Mouse (Mus musculus) G1E (cell line): ENCODE data around the gene Shank2. TPM values are rescaled to one million over a fixed set of nuclear protein-coding genes. Genes with fewer than 3 reads are reported as not detected.

ENCODE experiments used
- ATAC-seq: 2 replicates; pipeline ENCODE4 v1.8.0; 2016; ENCODE audit warnings: mild to moderate bottlenecking; ENCODE audit not compliant: insufficient number of reproducible peaks, poor library complexity, low FRiP score, severe bottlenecking; ENCODE audit errors: extremely low read depth
- DNase-seq: peaks from one replicate; pipeline ENCODE4 v3.0.0; 2012; ENCODE audit warnings: low spot score
- H3K27me3 ChIP-seq: 2 replicates; pipeline ENCODE4 v1.6.1; 2012; ENCODE audit warnings: mild to moderate bottlenecking, low read length, inconsistent platforms; ENCODE audit not compliant: insufficient read depth
- H3K36me3 ChIP-seq: replicated peaks from 2 replicates; pipeline ENCODE3; 2012; ENCODE audit warnings: mild to moderate bottlenecking, inconsistent platforms
- H3K4me1 ChIP-seq: 2 replicates; pipeline ENCODE4 v1.6.1; 2012; ENCODE audit warnings: low read depth, low read length, inconsistent platforms, mixed read lengths; ENCODE audit not compliant: insufficient read depth
- H3K4me3 ChIP-seq: 2 replicates; pipeline ENCODE4 v1.5.1; 2012; ENCODE audit warnings: low read depth, mild to moderate bottlenecking, inconsistent platforms, low read length, moderate library complexity, mixed read lengths
- H3K9me3 ChIP-seq: replicated peaks from 2 replicates; pipeline ENCODE4 v1.6.1; 2012; ENCODE audit warnings: inconsistent platforms
- CTCF ChIP-seq: IDR thresholded peaks from 2 replicates; pipeline ENCODE4 v1.5.1; 2012; ENCODE audit warnings: low read depth, low read length, inconsistent platforms, mixed read lengths
- GATA1 ChIP-seq: IDR thresholded peaks from 2 replicates; pipeline ENCODE4 v1.6.1; 2012; ENCODE audit warnings: borderline replicate concordance, low read length, inconsistent platforms, mixed read lengths
- GATA2 ChIP-seq: IDR thresholded peaks from 2 replicates; pipeline ENCODE4 v1.6.1; 2012; ENCODE audit warnings: low read depth, low read length, inconsistent platforms, borderline replicate concordance
- POLR2AphosphoS5 ChIP-seq: IDR thresholded peaks from 2 replicates; pipeline ENCODE4 v1.6.1; 2012; ENCODE audit warnings: low read depth, low read length, inconsistent platforms; ENCODE audit not compliant: insufficient replicate concordance
- TAL1 ChIP-seq: conservative IDR thresholded peaks from 2 replicates; pipeline ENCODE4 v1.6.1; 2012; ENCODE audit warnings: low read depth, low read length, inconsistent platforms, mixed read lengths
- polyA plus RNA-seq: library from polyadenylated mRNA; stranded (reverse); fragments of >175 nt; gene quantifications from 2 replicates; pipeline ENCODE4 v1.2.3, GENCODE M21; 2012
- total RNA-seq, 2 experiments: library from RNA; stranded (forward) in 1 of 2; stranded (reverse) in 1 of 2; fragments of 200-1000 nt in 1 of 2; fragments of >200 nt in 1 of 2; fragmentation: Nextera tagmentation in 1 of 2; gene quantifications; 2 replicates each; pipeline ENCODE4 v1.2.3; 2014 to 2017

The Shank2 gene
- total and polyA plus RNA-seq, 3 experiments: 0.05 TPM; not detected in 2

DNA sequence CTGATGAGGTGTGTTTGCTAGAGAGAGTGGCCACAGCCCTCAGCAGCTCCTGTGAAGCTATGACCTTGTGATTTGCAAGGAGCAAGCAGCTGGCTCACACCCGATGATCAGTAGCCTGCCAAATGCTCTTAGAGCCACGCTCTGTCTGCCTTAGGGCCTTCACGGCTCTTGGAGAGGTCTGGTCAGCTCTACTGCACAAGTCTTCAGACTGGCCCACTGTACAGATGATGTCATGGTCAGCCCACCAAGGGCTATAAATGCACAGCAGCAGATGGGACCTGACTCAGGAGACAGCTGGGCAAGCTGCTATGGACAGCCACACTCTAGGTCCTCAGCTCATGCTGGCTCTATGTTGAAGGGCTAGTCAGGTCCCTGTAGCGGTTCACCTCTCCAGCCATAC lies 376.5 kb downstream of the Shank2 start:
- Histone ChIP-seq H3K9me3 (no peaks in the 10 kb centered on the region), H3K4me1 (no peaks in the 10 kb centered on the region), H3K4me3 (no peak overlapping the region), H3K27me3 (peaks cover 18% of the 10 kb centered on the region), H3K36me3 (no peaks in the 10 kb centered on the region)
- ATAC-seq (no peak), DNase-seq (no peak)
- no peak for TF ChIP-seq CTCF
- TF ChIP-seq TAL1: no peak
- no peak for TF ChIP-seq GATA1

DNA sequence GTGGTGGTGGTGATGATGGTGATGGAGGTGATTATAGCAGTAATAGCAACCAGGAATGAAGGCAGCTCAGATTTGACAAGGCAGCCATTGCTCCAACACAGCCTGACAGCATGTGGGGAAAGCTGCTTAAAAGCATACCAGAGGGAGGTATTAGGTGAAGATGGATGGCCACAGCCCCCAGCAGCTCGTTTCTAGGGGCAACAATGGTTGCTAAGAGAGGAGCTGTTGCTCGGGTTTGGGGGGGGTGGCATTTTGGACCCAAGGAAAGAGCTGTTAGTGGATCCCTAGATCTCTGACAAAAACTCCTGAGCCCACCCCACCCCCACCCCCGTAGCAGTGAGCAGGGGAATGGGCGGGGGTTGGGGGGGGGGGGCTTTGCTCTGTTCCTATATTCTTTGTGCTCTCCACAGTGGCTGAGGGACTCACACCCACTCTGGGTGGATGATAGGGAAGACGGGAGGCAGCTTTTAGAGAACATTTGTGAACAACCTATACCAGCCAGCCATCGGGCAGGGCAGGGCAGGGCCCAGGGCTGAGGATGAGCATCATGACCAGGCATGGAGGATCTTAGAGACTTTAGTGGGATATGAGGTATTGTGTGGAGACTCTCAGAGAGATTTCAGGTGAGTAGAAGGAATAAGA lies 377.6 kb downstream of the Shank2 start:
- DNase-seq (no peak), ATAC-seq (no peak)
- Histone ChIP-seq H3K4me3 (no peak overlapping the region), H3K9me3 (no peaks in the 10 kb centered on the region), H3K4me1 (no peaks in the 10 kb centered on the region), H3K36me3 (no peaks in the 10 kb centered on the region), H3K27me3 (peaks cover 17% of the 10 kb centered on the region)
- no peak for TF ChIP-seq GATA2
- TF ChIP-seq CTCF: no peak
- no peak for TF ChIP-seq GATA1
- TF ChIP-seq POLR2AphosphoS5: no peak
- TF ChIP-seq TAL1: no peak

DNA sequence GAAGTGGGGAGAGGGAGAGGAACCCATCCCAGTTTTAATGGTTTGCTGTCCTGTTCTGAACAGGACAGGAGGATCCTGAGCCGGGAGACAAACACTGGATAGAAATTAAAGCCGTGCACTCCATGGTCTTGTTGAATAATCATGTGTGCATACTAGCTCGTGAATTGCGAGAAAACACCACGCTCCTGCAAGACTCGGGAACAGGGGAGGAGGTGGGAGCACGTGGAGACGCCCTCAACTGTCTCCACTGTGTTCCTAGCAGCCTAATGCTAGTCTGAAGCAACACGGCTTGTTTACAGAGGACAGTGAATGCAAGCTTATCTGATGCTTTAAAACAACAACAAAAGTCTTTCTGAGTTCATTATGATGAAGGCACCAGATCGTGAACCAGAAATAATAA lies 379.9 kb downstream of the Shank2 start:
- ATAC-seq (no peak), DNase-seq (no peak)
- TF ChIP-seq TAL1 (no peak), CTCF (no peak), POLR2AphosphoS5 (no peak), GATA1 (no peak), GATA2 (no peak)
- Histone ChIP-seq H3K9me3 (no peaks in the 10 kb centered on the region), H3K4me1 (no peaks in the 10 kb centered on the region), H3K27me3 (peaks cover 23% of the 10 kb centered on the region), H3K36me3 (no peaks in the 10 kb centered on the region), H3K4me3 (no peak overlapping the region)

DNA sequence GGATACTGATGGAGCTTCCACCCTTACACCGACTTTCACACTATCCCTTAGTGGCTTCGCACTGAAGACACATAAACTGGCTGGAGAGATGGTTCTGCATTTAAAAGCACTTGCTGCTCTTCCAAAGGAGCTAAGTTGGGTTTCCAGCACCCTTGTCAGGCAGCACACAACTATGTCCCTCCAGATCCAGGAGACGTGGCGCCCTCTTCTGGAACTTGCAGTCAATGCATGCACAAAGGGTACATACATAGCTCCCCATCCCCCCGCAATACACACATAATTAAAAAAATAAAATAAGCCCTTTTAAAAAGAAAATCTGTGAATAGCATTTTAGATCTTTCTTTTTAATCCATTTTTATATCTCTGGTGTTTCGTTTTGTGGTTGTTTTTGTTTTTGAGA lies 385.8 kb downstream of the Shank2 start:
- TF ChIP-seq POLR2AphosphoS5 (no peak), TAL1 (no peak), GATA1 (no peak), GATA2 (no peak), CTCF (no peak)
- Histone ChIP-seq H3K9me3 (no peaks in the 10 kb centered on the region), H3K4me1 (peaks cover 8% of the 10 kb centered on the region; the same call in 1 of the 2 replicates), H3K27me3 (peaks cover 21% of the 10 kb centered on the region), H3K36me3 (no peaks in the 10 kb centered on the region), H3K4me3 (no peak overlapping the region)
- DNase-seq (no peak), ATAC-seq (no peak)

DNA sequence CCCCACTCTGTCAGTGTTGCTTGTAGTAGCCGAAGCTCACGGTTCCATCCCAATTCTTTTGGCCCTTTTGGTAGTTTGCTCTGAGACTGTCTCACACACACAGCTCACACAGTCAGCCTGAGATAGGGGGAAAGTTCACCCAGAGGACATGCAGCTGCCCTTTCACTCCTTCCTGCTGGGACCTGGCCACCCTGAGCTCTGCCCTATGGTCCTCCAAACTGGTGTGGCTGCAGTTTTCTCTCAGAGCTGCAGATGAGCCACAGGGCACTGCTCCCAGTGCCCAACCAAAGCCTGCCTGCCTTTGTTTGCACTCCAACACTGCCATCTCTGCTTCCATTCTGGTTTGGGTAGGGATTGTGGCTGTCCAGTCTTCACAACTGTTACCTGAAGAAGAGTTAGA lies 388.0 kb downstream of the Shank2 start:
- no peaks in the 10 kb centered on the region for H3K36me3 ChIP-seq
- DNase-seq (no peak), ATAC-seq (no peak)
- no peak for TF ChIP-seq TAL1
- TF ChIP-seq GATA2: no peak
- no peak for TF ChIP-seq CTCF
- no peak for TF ChIP-seq POLR2AphosphoS5
- no peak for TF ChIP-seq GATA1
- no peak overlapping the region for H3K4me3 ChIP-seq
- no peaks in the 10 kb centered on the region for H3K9me3 ChIP-seq
- H3K4me1 ChIP-seq: peaks cover 8% of the 10 kb centered on the region; the same call in 1 of the 2 replicates
- peaks cover 19% of the 10 kb centered on the region for H3K27me3 ChIP-seq

DNA sequence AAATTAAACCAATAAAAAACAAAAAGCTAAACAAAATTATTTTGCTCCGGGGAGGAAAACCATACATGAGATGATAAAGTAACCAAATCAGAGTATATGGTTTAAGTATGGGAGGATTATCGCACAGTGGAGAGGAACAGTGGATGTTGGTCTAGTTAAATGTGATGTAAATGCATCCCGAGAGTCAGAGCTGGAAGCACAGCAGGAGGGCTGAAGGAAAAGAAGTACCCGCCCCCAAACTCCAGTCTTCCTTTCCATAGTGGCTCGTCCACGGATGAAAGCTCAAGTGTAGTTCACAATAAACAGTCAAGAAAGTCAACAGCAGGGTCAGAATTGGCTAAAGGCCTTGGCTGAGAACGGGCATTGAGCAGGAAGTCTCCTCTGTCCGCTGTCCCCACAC lies 388.9 kb downstream of the Shank2 start:
- H3K36me3 ChIP-seq: no peaks in the 10 kb centered on the region
- DNase-seq (no peak), ATAC-seq (no peak)
- TF ChIP-seq GATA2 (no peak), TAL1 (no peak), CTCF (no peak), POLR2AphosphoS5 (no peak), GATA1 (no peak)
- no peaks in the 10 kb centered on the region for H3K9me3 ChIP-seq
- H3K4me3 ChIP-seq: no peak overlapping the region
- peaks cover 17% of the 10 kb centered on the region for H3K27me3 ChIP-seq
- H3K4me1 ChIP-seq: peaks cover 8% of the 10 kb centered on the region; the same call in 1 of the 2 replicates

DNA sequence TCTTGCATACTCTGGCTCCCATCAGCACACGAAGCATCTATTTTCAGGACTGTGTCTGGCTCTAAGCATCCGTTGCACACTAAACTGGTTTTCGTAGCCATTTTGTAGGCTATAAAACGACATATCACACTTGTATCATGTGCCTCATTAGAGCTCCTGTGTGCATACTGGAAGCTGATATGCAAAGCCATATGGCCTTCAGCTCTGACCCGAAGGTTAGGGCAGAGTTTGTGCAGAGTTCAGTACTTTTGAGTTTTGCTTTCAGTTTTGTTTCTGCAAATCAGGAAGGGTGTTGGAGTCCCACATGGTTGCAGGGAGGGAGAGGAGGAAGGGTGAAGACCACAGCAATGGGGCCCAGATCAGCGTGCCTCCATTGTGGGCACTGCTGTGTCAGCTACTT lies 390.0 kb downstream of the Shank2 start:
- Histone ChIP-seq H3K27me3 (peaks cover 18% of the 10 kb centered on the region), H3K36me3 (no peaks in the 10 kb centered on the region), H3K4me1 (peaks cover 8% of the 10 kb centered on the region; the same call in 1 of the 2 replicates), H3K4me3 (no peak overlapping the region), H3K9me3 (no peaks in the 10 kb centered on the region)
- ATAC-seq (no peak), DNase-seq (no peak)
- TF ChIP-seq GATA2 (no peak), POLR2AphosphoS5 (no peak), CTCF (no peak), GATA1 (no peak), TAL1 (no peak)
